Mouse (Mus musculus) hematopoietic stem cell, adult 5-6 weeks (primary cell): ENCODE measurements around the gene Mpzl1. TPM values are rescaled to one million over a fixed set of nuclear protein-coding genes. Genes with fewer than 3 reads are reported as not detected.

ENCODE experiments used
- ATAC-seq, 2 experiments: fragments of 125-278 bp in 1 of 2; replicated peaks in 1 of 2; 2 replicates each; pipeline ENCODE4 v1.8.0; 2016 to 2017; ENCODE audit warnings: inconsistent platforms in 2 of 2, mild to moderate bottlenecking in 2 of 2, moderate number of reproducible peaks in 2 of 2, low read depth in 1 of 2, moderate TSS enrichment in 1 of 2; ENCODE audit not compliant: low FRiP score in 2 of 2, poor library complexity in 2 of 2, severe bottlenecking in 2 of 2, insufficient read depth in 1 of 2, low TSS enrichment in 1 of 2
- total RNA-seq: library from RNA; stranded (forward); fragments of 172-1452, 232-1000 nt; gene quantifications from 2 replicates; pipeline ENCODE4 v1.2.3, GENCODE M21; 2017

Mpzl1 gene
- total RNA-seq, 1 experiment from 2014 or later, result 4.3 TPM

GRCm38 (mm10) chr1:165631136-165631535, 3.2 kb downstream of the Mpzl1 start:
- no peak for ATAC-seq

GRCm38 (mm10) chr1:165629975-165630374, 4.4 kb downstream of the Mpzl1 start:
- ATAC-seq, result no peak

GRCm38 (mm10) chr1:165628603-165629002, 5.7 kb downstream of the Mpzl1 start:
- ATAC-seq, result no peak; a peak in 1 of 4 replicates

GRCm38 (mm10) chr1:165625896-165626295, 8.4 kb downstream of the Mpzl1 start:
- no peak for ATAC-seq

- ATAC-seq, result no peak
These were observed 9.3 kb downstream of the Mpzl1 start for GRCm38 (mm10) chr1:165625058-165625457.

- ATAC-seq, result no peak
These were observed 16.1 kb downstream of the Mpzl1 start for GRCm38 (mm10) chr1:165618201-165618624.

- peak in 1 of 2 experiments; percentile 25; a peak in 1 of 4 replicates for ATAC-seq
These were observed 17.0 kb downstream of the Mpzl1 start for GRCm38 (mm10) chr1:165617166-165617891.

GRCm38 (mm10) chr1:165616652-165617051, 17.7 kb downstream of the Mpzl1 start:
- ATAC-seq, result no peak

- no peak for ATAC-seq
These were observed 19.5 kb downstream of the Mpzl1 start for GRCm38 (mm10) chr1:165614793-165615192.

- ATAC-seq, result no peak
These were observed 20.4 kb downstream of the Mpzl1 start for GRCm38 (mm10) chr1:165613926-165614325.

GRCm38 (mm10) chr1:165612714-165613113, 21.6 kb downstream of the Mpzl1 start:
- peak; percentile 42 to 57; a peak in 3 of 4 replicates for ATAC-seq

- peak; percentile 55 to 75; a peak in 2 of 4 replicates for ATAC-seq
These were observed 23.9 kb downstream of the Mpzl1 start for GRCm38 (mm10) chr1:165610321-165610999.

- no peak for ATAC-seq
These were observed 24.6 kb downstream of the Mpzl1 start for GRCm38 (mm10) chr1:165609495-165610320.

- ATAC-seq, result no peak
These were observed 25.4 kb downstream of the Mpzl1 start for GRCm38 (mm10) chr1:165608904-165609303.

GRCm38 (mm10) chr1:165605774-165606173, 28.6 kb downstream of the Mpzl1 start:
- ATAC-seq, result no peak

- ATAC-seq, result no peak
These were observed 29.2 kb downstream of the Mpzl1 start for GRCm38 (mm10) chr1:165605108-165605507.

GRCm38 (mm10) chr1:165604203-165604602, 30.1 kb downstream of the Mpzl1 start:
- ATAC-seq, result peak; percentile 86 to 92

GRCm38 (mm10) chr1:165603218-165603617, 31.1 kb downstream of the Mpzl1 start:
- no peak for ATAC-seq
